Mouse (Mus musculus) right cerebral cortex, postnatal 4 days (tissue): Measurements from ENCODE around the gene Msto1.
"Not testable (repeated sequence)": the region's sequence is repeated elsewhere in the genome, so short reads cannot be mapped to it uniquely, and the experiment has no call there.

Experiments
- DNase-seq: peaks from one replicate; pipeline ENCODE4 v3.0.0-alpha.2; 2022

The Msto1 gene

GRCm38 (mm10) chr3:88913511-88914383, at the start of gene Msto1:
Gene Msto1, minus strand, starts transcription at chr3:88913999.
- peak; percentile 87 for DNase-seq

GRCm38 (mm10) chr3:88963211-88963610, 49.4 kb upstream of the Msto1 start:
- not testable (repeated sequence) for DNase-seq

GRCm38 (mm10) chr3:88953736-88954135, 39.9 kb upstream of the Msto1 start:
- no peak for DNase-seq

- no peak for DNase-seq
Measured at GRCm38 (mm10) chr3:88953246-88953645, 39.4 kb upstream of the Msto1 start.

- DNase-seq: no peak
Measured at GRCm38 (mm10) chr3:88951327-88951800, 37.6 kb upstream of the Msto1 start.

GRCm38 (mm10) chr3:88950576-88951326, 37.0 kb upstream of the Msto1 start, which contains the start of the genes Ash1l and Dap3:
Gene Ash1l, plus strand, starts transcription at chr3:88950622.
Gene Dap3, minus strand, starts transcription at chr3:88951181.
- DNase-seq: peak; percentile 79

GRCm38 (mm10) chr3:88949786-88950575, 36.2 kb upstream of the Msto1 start:
- DNase-seq: peak; percentile 96

GRCm38 (mm10) chr3:88944109-88944508, 30.3 kb upstream of the Msto1 start:
- no peak for DNase-seq

GRCm38 (mm10) chr3:88942316-88942880, 28.6 kb upstream of the Msto1 start:
- DNase-seq: no peak

GRCm38 (mm10) chr3:88939749-88940148, 25.9 kb upstream of the Msto1 start:
- DNase-seq: no peak

- no peak for DNase-seq
Measured at GRCm38 (mm10) chr3:88939071-88939470, 25.3 kb upstream of the Msto1 start.

- DNase-seq: no peak
Measured at GRCm38 (mm10) chr3:88929501-88929900, 15.7 kb upstream of the Msto1 start.

GRCm38 (mm10) chr3:88925651-88926050, 11.9 kb upstream of the Msto1 start:
- DNase-seq: no peak

GRCm38 (mm10) chr3:88923989-88924591, 10.3 kb upstream of the Msto1 start:
- DNase-seq: peak; percentile 32

- no peak for DNase-seq
Measured at GRCm38 (mm10) chr3:88921411-88921810, 7.6 kb upstream of the Msto1 start.

GRCm38 (mm10) chr3:88918981-88919380, 5.2 kb upstream of the Msto1 start:
- no peak for DNase-seq

GRCm38 (mm10) chr3:88914384-88914810, 598 bp upstream of the Msto1 start:
- no peak for DNase-seq

GRCm38 (mm10) chr3:88912585-88912984, 1.2 kb downstream of the Msto1 start:
- no peak for DNase-seq

GRCm38 (mm10) chr3:88906393-88907159, 7.2 kb downstream of the Msto1 start:
- DNase-seq: no peak

GRCm38 (mm10) chr3:88905741-88906140, 8.1 kb downstream of the Msto1 start:
- DNase-seq: no peak

- DNase-seq: no peak
Measured at GRCm38 (mm10) chr3:88905209-88905608, 8.6 kb downstream of the Msto1 start.
